Mouse (Mus musculus) cerebellum, adult (tissue): Measurements from ENCODE around the gene Arpp21.

Experiments used
- ATAC-seq: cut with Nextera tagmentation; 2 replicates; pipeline ENCODE4 v1.9.2; 2017; ENCODE audit warnings: mild to moderate bottlenecking, moderate library complexity, mixed read lengths; ENCODE audit not compliant: insufficient number of reproducible peaks, low FRiP score, low TSS enrichment

Gene Arpp21

GRCm38 (mm10) chr9:112186336-112187305, 49.1 kb downstream of the Arpp21 start:
- ATAC-seq, result no peak

GRCm38 (mm10) chr9:112185746-112186145, 50.0 kb downstream of the Arpp21 start:
- no peak for ATAC-seq

GRCm38 (mm10) chr9:112182738-112183137, 53.0 kb downstream of the Arpp21 start:
- ATAC-seq, result no peak

GRCm38 (mm10) chr9:112180006-112180405, 55.7 kb downstream of the Arpp21 start:
- no peak for ATAC-seq

- ATAC-seq, result no peak
Measured at GRCm38 (mm10) chr9:112178438-112178837, 57.3 kb downstream of the Arpp21 start.

- no peak for ATAC-seq
Measured at GRCm38 (mm10) chr9:112177569-112177968, 58.2 kb downstream of the Arpp21 start.

GRCm38 (mm10) chr9:112176317-112176716, 59.4 kb downstream of the Arpp21 start:
- no peak for ATAC-seq

- ATAC-seq, result peak; percentile 78
Measured at GRCm38 (mm10) chr9:112174407-112175357, 61.1 kb downstream of the Arpp21 start.

GRCm38 (mm10) chr9:112173778-112174177, 62.0 kb downstream of the Arpp21 start:
- ATAC-seq, result no peak

- no peak for ATAC-seq
Measured at GRCm38 (mm10) chr9:112164677-112165076, 71.1 kb downstream of the Arpp21 start.

- ATAC-seq, result no peak
Measured at GRCm38 (mm10) chr9:112160981-112161380, 74.8 kb downstream of the Arpp21 start.

- ATAC-seq, result no peak
Measured at GRCm38 (mm10) chr9:112153972-112154371, 81.8 kb downstream of the Arpp21 start.

- ATAC-seq, result no peak
Measured at GRCm38 (mm10) chr9:112152762-112153161, 83.0 kb downstream of the Arpp21 start.

GRCm38 (mm10) chr9:112151177-112151576, 84.6 kb downstream of the Arpp21 start:
- ATAC-seq, result no peak

- no peak for ATAC-seq
Measured at GRCm38 (mm10) chr9:112140658-112141057, 95.1 kb downstream of the Arpp21 start.

GRCm38 (mm10) chr9:112137820-112138219, 97.9 kb downstream of the Arpp21 start:
- no peak for ATAC-seq

- ATAC-seq, result no peak; the same call in 1 of the 2 replicates
Measured at GRCm38 (mm10) chr9:112130812-112131211, 104.9 kb downstream of the Arpp21 start.

GRCm38 (mm10) chr9:112124667-112125066, 111.1 kb downstream of the Arpp21 start:
- ATAC-seq, result 0 out of 2 replicates have a peak, but pooled peaks have one; percentile 15

- no peak for ATAC-seq
Measured at GRCm38 (mm10) chr9:112124184-112124583, 111.6 kb downstream of the Arpp21 start.

GRCm38 (mm10) chr9:112123421-112123828, 112.3 kb downstream of the Arpp21 start:
- no peak for ATAC-seq

- ATAC-seq, result no peak
Measured at GRCm38 (mm10) chr9:112119535-112119934, 116.2 kb downstream of the Arpp21 start.
